Mouse (Mus musculus) neutrophil, adult 5-6 weeks (primary cell): ENCODE results near the gene Vwa7. TPM values are rescaled to one million over a fixed set of nuclear protein-coding genes. Genes with fewer than 3 reads are reported as not detected.
"Not testable (repeated sequence)": the region's sequence is repeated elsewhere in the genome, so short reads cannot be mapped to it uniquely, and the experiment has no call there.

Experiments used
- ATAC-seq: fragments of 151-379, 151-347 bp; 2 replicates; pipeline ENCODE4 v1.8.0; 2017; ENCODE audit warnings: mild to moderate bottlenecking, moderate TSS enrichment; ENCODE audit not compliant: insufficient number of reproducible peaks, poor library complexity, low FRiP score, severe bottlenecking; ENCODE audit errors: extremely low read depth
- total RNA-seq: library from RNA; stranded (forward); fragments of 200-1000 nt; gene quantifications from 2 replicates; pipeline ENCODE4 v1.2.3, GENCODE M21; 2017

The Vwa7 gene
- total RNA-seq, 1 experiment from 2014 or later: 1.2 TPM

DNA sequence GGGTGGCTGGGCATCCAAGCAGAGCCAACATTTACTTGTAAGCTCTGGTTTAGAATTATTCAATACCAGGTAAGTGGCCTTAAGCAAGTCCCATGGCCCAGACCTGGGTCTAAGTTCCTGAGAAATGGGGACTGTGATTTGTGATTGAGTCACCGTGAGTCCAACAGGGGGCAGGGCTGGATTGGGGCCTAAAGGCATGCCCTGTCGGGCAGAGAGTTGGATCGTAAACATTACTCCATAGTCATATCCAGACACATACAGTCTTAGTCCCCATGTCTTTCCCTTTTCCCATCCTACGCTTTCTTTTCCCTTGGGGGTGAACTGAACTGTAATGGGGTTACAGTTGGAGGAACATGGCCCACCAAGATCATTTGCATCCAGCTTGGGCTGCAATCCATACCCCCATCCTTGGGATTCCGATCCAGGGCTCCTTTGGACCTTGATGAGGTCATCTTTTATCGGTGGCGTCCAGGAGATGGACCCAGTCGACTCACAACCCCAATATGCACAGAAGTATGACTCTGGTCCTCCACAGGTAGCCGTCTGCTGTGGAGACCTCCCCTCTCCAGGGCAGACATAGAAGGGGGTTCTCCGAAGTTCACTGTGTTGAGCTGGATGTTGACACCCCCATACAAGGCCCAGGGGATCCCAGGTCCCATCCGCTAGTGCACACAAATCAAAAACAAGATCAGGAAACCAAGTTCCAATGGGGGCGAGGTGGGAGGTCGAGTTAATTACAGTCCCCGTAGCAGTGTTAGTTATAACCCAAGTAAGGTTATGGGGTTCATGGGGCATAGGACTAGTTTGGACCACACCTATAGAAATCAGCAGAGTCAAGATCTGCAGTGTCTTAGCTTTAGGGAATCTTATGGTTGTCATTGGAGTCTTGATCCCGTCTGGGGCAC is 17.6 kb upstream of the Vwa7 start:
- no peak for ATAC-seq

DNA sequence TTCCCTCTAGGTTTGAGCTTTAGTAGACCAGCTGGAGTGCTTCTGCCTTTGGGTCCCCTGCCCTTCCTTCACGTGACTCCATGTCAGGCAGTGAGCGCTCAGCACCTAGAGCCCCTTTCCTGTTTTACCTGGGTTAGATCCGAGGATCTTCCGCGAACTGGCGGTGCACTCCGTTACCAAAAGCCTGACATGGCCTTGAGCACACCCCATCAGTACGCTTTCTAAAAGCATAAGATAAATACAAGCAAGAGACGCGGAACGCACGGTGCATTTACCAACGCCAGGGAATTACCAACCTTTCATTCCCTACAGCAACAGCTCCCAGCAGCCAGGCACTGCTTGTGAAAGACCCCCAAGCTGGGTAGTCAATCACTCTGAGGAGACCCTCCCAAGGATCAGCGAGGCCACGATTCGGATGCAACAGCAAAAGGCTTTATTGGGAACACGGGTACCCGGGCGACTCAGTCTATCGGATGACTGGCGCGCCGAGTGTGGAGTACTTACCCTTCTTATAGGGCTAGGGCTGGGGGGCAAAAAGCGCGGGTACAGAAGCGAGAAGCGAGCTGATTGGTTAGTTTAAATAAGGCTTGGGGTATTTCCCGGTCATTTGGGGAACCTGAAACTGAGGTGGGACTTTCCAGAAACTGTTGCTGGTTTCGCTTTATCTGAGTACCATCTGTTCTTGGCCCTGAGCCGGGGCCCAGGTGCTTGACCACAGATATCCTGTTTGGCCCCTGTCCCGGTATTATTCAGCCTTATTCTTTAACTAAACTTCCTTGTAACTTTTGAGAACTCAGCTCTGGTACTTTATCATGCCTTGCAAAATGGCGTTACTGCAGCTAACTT is 16.3 kb upstream of the Vwa7 start:
- peak; percentile 13; the same call in 1 of the 2 replicates for ATAC-seq

DNA sequence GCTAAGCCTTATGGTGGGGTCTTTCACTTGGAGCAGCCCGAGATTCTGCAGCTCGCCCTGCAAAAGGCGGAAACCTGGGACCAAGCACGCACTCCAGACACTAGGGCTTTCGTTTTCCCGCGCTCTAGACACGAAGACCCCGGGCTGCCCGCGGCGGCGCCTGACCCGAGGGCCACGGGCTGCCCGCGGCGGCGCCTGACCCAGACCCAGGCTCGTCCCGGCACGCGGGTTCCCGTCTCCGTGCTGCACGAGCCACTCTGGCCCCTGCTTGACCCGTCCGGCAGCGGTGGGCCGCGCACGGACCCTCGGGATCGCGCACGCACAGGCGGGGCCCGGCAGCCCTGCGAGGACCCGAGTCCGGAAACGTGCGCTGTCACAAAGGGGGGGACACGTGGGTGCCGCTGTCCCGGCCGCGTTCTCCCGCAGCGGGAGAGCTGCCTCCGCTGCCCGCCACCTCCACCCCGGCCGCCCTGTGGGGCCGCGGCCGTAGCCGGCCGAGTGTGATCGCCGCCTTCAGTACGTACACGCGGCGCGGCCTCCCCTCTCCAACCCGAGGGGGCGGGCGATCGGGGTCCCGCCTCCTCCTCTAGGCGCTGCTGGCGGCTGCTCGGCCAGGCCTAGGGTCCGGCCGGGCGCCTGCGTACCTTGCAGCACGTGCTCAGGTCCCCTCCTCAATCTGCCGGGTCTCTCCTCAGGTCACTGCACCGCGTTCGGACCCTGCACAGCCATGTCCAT is 15.5 kb upstream of the Vwa7 start, which contains the start of gene Vars:
TSS of gene Vars (plus strand) at position 271 of the 735 bp plus-strand sequence.
- peak; percentile 54 for ATAC-seq

- ATAC-seq: no peak
These were observed 14.8 kb upstream of the Vwa7 start for GRCm38 (mm10) chr17:35001452-35002152.

- no peak for ATAC-seq
These were observed 14.1 kb upstream of the Vwa7 start for GRCm38 (mm10) chr17:35002153-35002865.

- ATAC-seq: no peak
These were observed 13.1 kb upstream of the Vwa7 start for GRCm38 (mm10) chr17:35003022-35003838.

GRCm38 (mm10) chr17:35004075-35004717 is 12.2 kb upstream of the Vwa7 start:
- ATAC-seq: no peak

GRCm38 (mm10) chr17:35005158-35005557 is 11.2 kb upstream of the Vwa7 start:
- no peak for ATAC-seq

DNA sequence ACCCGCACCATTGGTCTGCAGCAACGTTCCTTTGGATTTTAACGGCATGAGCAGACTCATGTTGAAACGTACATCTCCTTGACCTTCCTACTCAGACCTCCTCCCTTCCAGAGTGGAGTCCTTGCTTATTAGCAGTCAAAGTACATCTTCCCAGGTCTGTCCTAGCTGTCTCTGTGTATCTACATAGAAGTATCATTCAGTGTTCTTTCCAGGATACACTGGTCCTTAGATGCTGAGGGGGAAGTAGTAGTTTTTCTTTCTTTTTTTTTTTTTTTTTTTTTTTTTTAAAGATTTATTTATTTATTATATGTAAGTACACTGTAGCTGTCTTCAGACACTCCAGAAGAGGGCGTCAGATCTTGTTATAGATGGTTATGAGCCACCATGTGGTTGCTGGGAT is 10.5 kb upstream of the Vwa7 start:
- ATAC-seq: not testable (repeated sequence)

- no peak for ATAC-seq
These were observed 8.9 kb upstream of the Vwa7 start for GRCm38 (mm10) chr17:35007387-35007991.

GRCm38 (mm10) chr17:35009586-35009985 is 6.8 kb upstream of the Vwa7 start:
- ATAC-seq: no peak

- no peak for ATAC-seq
These were observed 4.9 kb upstream of the Vwa7 start for GRCm38 (mm10) chr17:35011440-35011839.

GRCm38 (mm10) chr17:35012430-35012829 is 3.9 kb upstream of the Vwa7 start:
- ATAC-seq: no peak

GRCm38 (mm10) chr17:35013221-35013620 is 3.2 kb upstream of the Vwa7 start:
- no peak for ATAC-seq

- ATAC-seq: no peak
These were observed 1.1 kb upstream of the Vwa7 start for GRCm38 (mm10) chr17:35015296-35015695.
